Mouse (Mus musculus) limb, embryonic 15.5 days (tissue): ENCODE results near the gene Wwox. TPM values are rescaled to one million over a fixed set of nuclear protein-coding genes. Genes with fewer than 3 reads are reported as not detected.

Experiments
- ATAC-seq: fragments of 200-750 bp; cut with Nextera tagmentation; 2 replicates; pipeline ENCODE4 v1.8.0; 2017; ENCODE audit warnings: low read depth, moderate TSS enrichment; ENCODE audit not compliant: insufficient number of reproducible peaks, low FRiP score, low TSS enrichment
- H3K27ac ChIP-seq: fragments of 300-500 bp; sonication (generic); 2 replicates; pipeline ENCODE4 v1.5.1; 2015; ENCODE audit warnings: moderate library complexity, mild to moderate bottlenecking, inconsistent platforms
- H3K27me3 ChIP-seq: fragments of 300-500 bp; sonication (generic); 2 replicates; pipeline ENCODE4 v1.6.1; 2015; ENCODE audit warnings: inconsistent platforms
- H3K36me3 ChIP-seq: fragments of 300-500 bp; sonication (generic); 2 replicates; pipeline ENCODE4 v1.6.1; 2015; ENCODE audit warnings: inconsistent platforms
- H3K4me1 ChIP-seq: fragments of 300-500 bp; sonication (generic); 2 replicates; pipeline ENCODE4 v1.6.1; 2015; ENCODE audit warnings: inconsistent platforms
- H3K4me2 ChIP-seq: fragments of 300-500 bp; sonication (generic); 2 replicates; pipeline ENCODE4 v1.6.1; 2015; ENCODE audit warnings: mild to moderate bottlenecking, inconsistent platforms
- H3K4me3 ChIP-seq: fragments of 300-500 bp; sonication (generic); 2 replicates; pipeline ENCODE4 v1.5.1; 2015; ENCODE audit warnings: mild to moderate bottlenecking, inconsistent platforms
- H3K9ac ChIP-seq: fragments of 300-500 bp; sonication (generic); 2 replicates; pipeline ENCODE4 v1.6.1; 2015; ENCODE audit warnings: inconsistent platforms
- H3K9me3 ChIP-seq: fragments of 300-500 bp; sonication (generic); 2 replicates; pipeline ENCODE4 v1.6.1; 2016; ENCODE audit warnings: inconsistent platforms
- WGBS: fragments of 180-500 bp; shearing (Covaris S2); methylation state at CpG from one replicate; pipeline ENCODE4 v1.1.7; 2015; 5-methylcytosine and 5-hydroxymethylcytosine counted together
- polyA plus RNA-seq: library from polyadenylated mRNA; unstranded; fragments of >200 nt; fragmentation: Nextera tagmentation; extraction: Ambion mirVana; gene quantifications from 2 replicates; pipeline ENCODE4 v1.2.1, GENCODE M21; 2015

Wwox gene
- polyA plus RNA-seq, 1 experiment from 2014 or later = 10.4 TPM

DNA sequence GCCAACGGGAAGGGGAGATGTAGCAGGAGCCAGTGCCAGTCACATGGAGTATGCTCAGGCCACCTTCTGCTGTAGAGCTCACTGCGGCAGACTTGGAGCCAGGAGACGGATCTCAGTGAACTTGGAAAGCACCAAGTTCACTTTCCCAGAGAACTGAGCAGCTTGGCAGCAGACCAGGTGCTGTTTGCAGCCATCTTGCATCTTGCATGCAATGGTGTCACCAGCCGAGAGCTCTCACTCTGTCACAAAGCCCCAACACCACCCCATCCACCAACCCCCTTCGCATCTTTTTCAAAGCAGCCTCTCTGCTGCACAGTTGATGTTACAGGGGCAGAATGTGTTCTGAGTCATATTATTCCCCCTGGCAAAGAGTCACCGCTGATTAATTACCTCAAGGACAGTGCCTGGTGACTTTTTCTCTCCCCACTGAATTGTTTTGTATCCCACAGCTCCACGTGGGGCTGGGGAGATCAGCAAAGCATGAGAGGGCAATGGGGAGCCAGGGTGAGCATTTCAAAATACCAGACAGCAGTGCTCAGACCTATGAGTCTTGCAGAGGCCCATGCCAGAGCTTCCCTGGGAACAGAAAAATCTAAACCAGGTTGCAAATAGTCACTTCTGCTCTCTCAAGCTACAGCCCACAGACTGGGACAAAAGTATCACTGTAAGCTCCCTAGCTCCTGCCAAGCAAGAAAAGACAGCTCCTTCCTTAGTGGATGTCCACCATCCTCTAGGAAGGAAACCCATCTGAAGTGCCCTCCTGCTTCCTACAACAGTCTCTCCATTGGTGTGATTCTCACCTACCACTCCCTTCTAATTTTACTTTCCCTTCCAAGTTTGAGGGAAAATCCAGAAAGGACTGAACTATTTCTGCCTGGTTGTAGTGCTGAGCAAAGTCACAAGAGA, 642.1 kb downstream of the Wwox start:
- H3K9me3 ChIP-seq = no peaks in the 10 kb centered on the region
- no peaks in the 10 kb centered on the region for H3K4me1 ChIP-seq
- no peaks in the 10 kb centered on the region; the same call in 1 of the 2 replicates for H3K27me3 ChIP-seq
- 67% methylated on average over 7 of the region's 7 CpGs for WGBS
- no peaks in the 10 kb centered on the region for H3K36me3 ChIP-seq
- H3K27ac ChIP-seq = no peak overlapping the region
- no peak for ATAC-seq
- H3K4me3 ChIP-seq = no peak overlapping the region
- H3K9ac ChIP-seq = no peak overlapping the region
- H3K4me2 ChIP-seq = no peak overlapping the region

DNA sequence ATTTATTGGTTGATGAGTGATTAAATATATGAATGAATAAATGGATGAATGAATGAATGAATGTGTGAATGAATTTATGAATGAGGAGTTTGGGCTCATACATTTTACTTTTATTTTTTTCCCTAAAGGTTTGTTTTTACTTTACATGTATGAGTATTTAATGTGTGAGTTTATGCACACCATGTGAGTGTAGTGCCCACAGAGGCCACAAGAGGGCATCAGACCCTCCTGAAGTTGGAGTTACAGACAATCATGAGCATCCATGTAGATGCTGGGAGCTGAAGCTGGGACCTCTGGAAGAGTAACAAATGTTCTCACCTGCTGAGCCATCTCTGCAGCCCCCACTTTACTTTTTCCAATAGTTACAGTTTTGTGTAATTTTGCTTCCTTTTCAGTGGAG, 648.7 kb downstream of the Wwox start:
- H3K4me1 ChIP-seq = no peaks in the 10 kb centered on the region; the same call in 1 of the 2 replicates
- H3K27me3 ChIP-seq = no peaks in the 10 kb centered on the region
- no peak overlapping the region for H3K4me3 ChIP-seq
- H3K9me3 ChIP-seq = no peaks in the 10 kb centered on the region
- no peak overlapping the region for H3K27ac ChIP-seq
- H3K4me2 ChIP-seq = no peak overlapping the region
- H3K9ac ChIP-seq = no peak overlapping the region
- ATAC-seq = no peak
- H3K36me3 ChIP-seq = no peaks in the 10 kb centered on the region

DNA sequence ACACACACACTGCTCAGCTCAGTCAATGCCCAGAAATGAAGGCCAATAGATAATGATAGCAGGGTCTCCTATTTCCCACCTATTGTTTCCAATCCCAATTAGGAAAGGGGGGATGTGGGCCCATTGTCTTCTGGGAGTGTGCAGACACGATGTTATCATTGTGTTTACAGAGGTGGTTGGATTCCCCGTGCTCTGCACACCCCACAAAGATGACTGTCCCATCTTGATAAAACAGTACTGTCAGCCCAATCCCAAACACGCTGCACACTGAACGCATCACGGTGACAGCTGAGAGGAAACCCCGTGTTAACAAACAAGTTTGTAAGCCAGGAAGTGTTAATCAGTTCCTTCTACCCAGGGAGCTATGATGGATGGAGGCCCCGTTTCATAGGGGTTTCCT, 650.3 kb downstream of the Wwox start:
- H3K9me3 ChIP-seq = no peaks in the 10 kb centered on the region
- ATAC-seq = no peak

DNA sequence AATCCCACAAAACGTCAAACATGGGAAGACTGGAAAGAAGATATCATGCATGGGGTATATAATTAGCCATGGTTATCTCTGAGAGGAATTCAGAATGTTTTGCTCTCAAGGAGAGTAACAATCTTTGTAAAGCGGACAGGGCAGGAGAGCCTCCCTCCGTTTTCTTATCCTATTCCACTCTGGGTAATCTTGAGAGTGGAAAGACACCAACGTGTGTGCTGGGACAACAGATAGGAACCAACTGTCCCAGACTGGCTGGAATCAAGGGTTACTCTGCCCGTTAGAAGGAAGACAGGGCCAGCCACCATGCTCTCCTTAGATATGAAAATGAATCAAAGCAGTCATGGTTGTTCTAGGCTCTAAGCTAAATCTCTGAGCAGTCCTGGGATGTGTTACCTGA, 650.7 kb downstream of the Wwox start:
- H3K4me3 ChIP-seq = no peak overlapping the region
- no peak for ATAC-seq
- no peak overlapping the region for H3K27ac ChIP-seq
- H3K9ac ChIP-seq = no peak overlapping the region
- WGBS = 81% methylated on average over 5 of the region's 5 CpGs
- no peaks in the 10 kb centered on the region; the same call in 1 of the 2 replicates for H3K4me1 ChIP-seq
- no peaks in the 10 kb centered on the region for H3K36me3 ChIP-seq
- no peaks in the 10 kb centered on the region for H3K9me3 ChIP-seq
- no peaks in the 10 kb centered on the region for H3K27me3 ChIP-seq
- no peak overlapping the region for H3K4me2 ChIP-seq

More for the DNA sequence above, 650.3 kb downstream of the Wwox start:
- H3K27me3 ChIP-seq = no peaks in the 10 kb centered on the region
- H3K4me1 ChIP-seq = no peaks in the 10 kb centered on the region; the same call in 1 of the 2 replicates
- H3K9ac ChIP-seq = no peak overlapping the region
- H3K4me2 ChIP-seq = no peak overlapping the region
- 73% methylated on average over 7 of the region's 7 CpGs for WGBS
- no peak overlapping the region for H3K4me3 ChIP-seq
- no peaks in the 10 kb centered on the region for H3K36me3 ChIP-seq
- H3K27ac ChIP-seq = no peak overlapping the region

DNA sequence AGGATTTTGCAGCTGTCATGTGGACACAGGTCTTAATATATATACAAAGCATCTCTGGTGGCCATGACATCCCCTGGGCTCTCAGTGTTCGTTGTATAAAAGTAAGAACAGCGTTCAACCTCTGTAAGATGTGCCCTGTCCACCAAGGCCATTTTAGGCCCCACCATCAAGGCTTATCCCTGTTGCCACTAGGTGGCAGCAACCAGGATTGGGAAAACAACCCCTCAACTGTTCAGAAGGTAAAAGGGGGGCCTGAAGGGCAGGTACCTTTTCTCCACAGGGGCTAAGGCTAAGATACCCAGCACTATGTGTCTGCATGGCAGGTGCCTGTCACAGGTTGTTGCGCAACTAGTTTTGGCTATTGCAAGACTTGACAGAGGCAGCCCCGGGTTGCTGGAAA, 656.1 kb downstream of the Wwox start:
- ATAC-seq = no peak

DNA sequence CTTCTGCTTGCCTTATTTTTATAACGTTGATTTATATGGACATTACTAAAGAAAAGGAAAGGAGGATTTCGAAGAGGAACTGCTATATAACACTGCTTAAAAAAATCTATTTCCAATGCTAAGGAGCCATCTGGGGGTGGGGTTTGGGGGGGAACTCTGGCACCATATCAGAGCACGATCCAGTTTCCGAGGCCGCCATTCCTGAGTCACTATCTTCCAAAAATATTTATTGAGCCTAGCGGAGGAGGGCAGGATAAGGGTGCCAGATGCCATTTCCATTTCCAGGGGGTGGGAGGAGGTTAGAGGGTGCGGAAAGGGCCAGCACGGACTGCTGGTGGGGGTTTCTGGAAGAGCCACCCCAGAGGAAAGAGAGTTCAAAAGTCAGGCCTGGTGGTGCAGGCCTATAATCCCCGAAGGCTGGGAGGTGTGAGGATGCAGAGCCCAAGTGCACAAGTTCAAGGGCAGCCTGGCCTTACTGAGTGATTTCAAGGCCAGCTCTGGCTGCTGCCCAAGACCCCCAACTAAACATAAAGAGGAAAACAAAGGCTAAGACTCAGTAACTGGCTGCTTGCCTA, 658.6 kb downstream of the Wwox start:
- Histone ChIP-seq H3K9me3 (no peaks in the 10 kb centered on the region), H3K27ac (peak overlapping the region; percentile 65; the same call in 1 of the 2 replicates), H3K36me3 (no peaks in the 10 kb centered on the region), H3K4me2 (no peak overlapping the region), H3K4me1 (peaks cover 12% of the 10 kb centered on the region), H3K9ac (no peak overlapping the region), H3K27me3 (peaks cover 13% of the 10 kb centered on the region; the same call in 1 of the 2 replicates), H3K4me3 (no peak overlapping the region)
- 43% methylated on average over 9 of the region's 9 CpGs for WGBS
- ATAC-seq = peak; percentile 16; the same call in 1 of the 2 replicates

More for the DNA sequence above, 656.1 kb downstream of the Wwox start:
- peaks cover 12% of the 10 kb centered on the region for H3K4me1 ChIP-seq
- 87% methylated on average over 4 of the region's 4 CpGs for WGBS
- H3K36me3 ChIP-seq = no peaks in the 10 kb centered on the region
- H3K9me3 ChIP-seq = no peaks in the 10 kb centered on the region
- no peak overlapping the region for H3K4me2 ChIP-seq
- no peak overlapping the region for H3K27ac ChIP-seq
- H3K27me3 ChIP-seq = 0 out of 2 replicates have a peak, but pooled peaks cover 5% of the 10 kb centered on the region
- H3K9ac ChIP-seq = no peak overlapping the region
- no peak overlapping the region for H3K4me3 ChIP-seq

DNA sequence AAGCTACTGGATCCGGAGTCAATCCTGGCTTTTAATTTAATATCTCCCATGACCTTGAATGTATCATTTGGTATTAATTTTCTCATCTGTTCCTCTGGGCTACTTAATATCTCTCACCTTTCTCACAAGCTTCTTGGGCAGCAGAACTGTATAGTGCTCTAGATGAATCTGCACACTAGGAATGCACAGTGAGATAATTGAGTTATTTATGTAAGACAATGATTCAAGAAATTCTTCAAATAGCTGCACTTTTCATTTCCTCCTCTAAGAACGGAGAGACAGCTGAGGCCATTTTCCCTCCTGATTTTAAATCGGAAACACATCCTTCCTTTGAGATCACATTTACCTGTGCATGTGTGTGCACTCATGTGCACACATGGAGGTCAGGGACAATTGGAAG, 669.9 kb downstream of the Wwox start:
- H3K27ac ChIP-seq = no peak overlapping the region
- no peaks in the 10 kb centered on the region for H3K27me3 ChIP-seq
- no peaks in the 10 kb centered on the region for H3K9me3 ChIP-seq
- WGBS = 56% methylated on average over 3 of the region's 3 CpGs
- no peaks in the 10 kb centered on the region for H3K36me3 ChIP-seq
- no peak overlapping the region for H3K4me2 ChIP-seq
- no peaks in the 10 kb centered on the region for H3K4me1 ChIP-seq
- no peak overlapping the region for H3K4me3 ChIP-seq
- H3K9ac ChIP-seq = no peak overlapping the region
- ATAC-seq = no peak

DNA sequence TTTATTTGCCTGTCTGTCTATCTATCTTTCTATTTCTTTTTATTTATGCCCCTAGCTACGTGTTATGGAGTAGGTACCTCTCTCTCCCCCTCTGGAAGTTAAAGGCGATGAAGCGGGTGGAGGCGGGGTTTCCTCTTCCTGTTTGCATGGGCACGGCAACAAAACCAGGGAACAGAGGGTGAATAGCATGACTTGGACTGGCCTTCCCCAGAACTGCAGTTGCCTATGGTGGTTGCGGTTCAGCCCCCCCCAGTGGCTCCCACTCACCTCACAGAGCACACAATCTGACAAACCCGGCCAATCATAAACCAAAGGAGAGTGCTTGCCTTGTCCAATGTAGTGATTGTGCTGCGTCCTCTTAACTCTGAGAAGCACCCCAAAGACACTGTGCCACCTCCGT, 671.0 kb downstream of the Wwox start:
- 75% methylated on average over 9 of the region's 9 CpGs for WGBS
- no peak for ATAC-seq

DNA sequence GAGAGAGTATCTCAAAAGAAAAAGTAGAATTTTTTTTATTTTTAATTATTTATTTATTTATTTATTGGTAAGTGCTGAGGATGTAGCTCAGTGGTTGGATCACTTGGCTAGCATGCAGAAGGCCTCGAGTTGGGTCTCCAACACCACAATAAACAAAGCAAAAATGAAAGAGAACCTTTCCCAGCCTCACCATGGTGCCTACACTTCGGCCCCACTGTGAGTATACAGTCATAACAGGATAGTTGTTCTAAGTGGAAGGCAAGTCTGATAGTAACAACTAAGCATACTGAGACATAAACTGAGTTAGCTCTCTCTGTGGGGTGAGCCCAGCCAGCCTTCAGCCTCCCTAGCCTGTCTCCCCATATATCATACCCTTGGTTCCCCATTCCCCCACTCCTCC, 672.6 kb downstream of the Wwox start:
- no peak overlapping the region for H3K9ac ChIP-seq
- ATAC-seq = no peak
- WGBS = 88% methylated on average over 2 of the region's 2 CpGs
- H3K27ac ChIP-seq = no peak overlapping the region
- H3K36me3 ChIP-seq = no peaks in the 10 kb centered on the region
- no peak overlapping the region for H3K4me3 ChIP-seq
- no peaks in the 10 kb centered on the region for H3K4me1 ChIP-seq
- no peaks in the 10 kb centered on the region for H3K9me3 ChIP-seq
- no peaks in the 10 kb centered on the region for H3K27me3 ChIP-seq
- no peak overlapping the region for H3K4me2 ChIP-seq

More for the DNA sequence above, 671.0 kb downstream of the Wwox start:
- no peak overlapping the region for H3K4me2 ChIP-seq
- no peak overlapping the region for H3K27ac ChIP-seq
- H3K4me3 ChIP-seq = no peak overlapping the region
- no peaks in the 10 kb centered on the region for H3K9me3 ChIP-seq
- no peaks in the 10 kb centered on the region for H3K27me3 ChIP-seq
- no peak overlapping the region for H3K9ac ChIP-seq
- H3K4me1 ChIP-seq = no peaks in the 10 kb centered on the region
- H3K36me3 ChIP-seq = no peaks in the 10 kb centered on the region

DNA sequence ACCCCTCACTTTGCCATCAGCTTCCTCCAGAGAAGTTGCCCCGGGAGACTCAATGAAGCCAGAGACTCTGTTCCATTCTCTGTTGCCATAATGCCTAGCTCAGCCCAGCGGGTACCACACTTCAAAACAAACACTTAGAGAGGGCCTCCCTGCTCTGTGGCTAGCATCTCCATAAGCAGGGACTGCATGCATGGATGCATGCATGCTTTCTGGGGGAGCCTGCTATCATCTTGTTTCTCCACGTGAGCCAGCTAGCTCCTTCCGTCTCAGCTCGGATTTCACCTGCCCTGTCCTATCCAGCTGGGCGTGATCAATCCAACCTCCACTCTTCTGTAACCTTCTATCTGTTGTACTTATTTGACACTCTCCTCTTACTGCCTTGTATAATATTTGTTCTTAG, 675.0 kb downstream of the Wwox start:
- ATAC-seq = no peak
- no peaks in the 10 kb centered on the region for H3K4me1 ChIP-seq
- WGBS = 40% methylated on average over 6 of the region's 6 CpGs
- H3K4me3 ChIP-seq = no peak overlapping the region
- no peak overlapping the region for H3K27ac ChIP-seq
- no peak overlapping the region for H3K4me2 ChIP-seq
- H3K9me3 ChIP-seq = no peaks in the 10 kb centered on the region
- H3K36me3 ChIP-seq = no peaks in the 10 kb centered on the region
- H3K9ac ChIP-seq = no peak overlapping the region
- no peaks in the 10 kb centered on the region for H3K27me3 ChIP-seq

DNA sequence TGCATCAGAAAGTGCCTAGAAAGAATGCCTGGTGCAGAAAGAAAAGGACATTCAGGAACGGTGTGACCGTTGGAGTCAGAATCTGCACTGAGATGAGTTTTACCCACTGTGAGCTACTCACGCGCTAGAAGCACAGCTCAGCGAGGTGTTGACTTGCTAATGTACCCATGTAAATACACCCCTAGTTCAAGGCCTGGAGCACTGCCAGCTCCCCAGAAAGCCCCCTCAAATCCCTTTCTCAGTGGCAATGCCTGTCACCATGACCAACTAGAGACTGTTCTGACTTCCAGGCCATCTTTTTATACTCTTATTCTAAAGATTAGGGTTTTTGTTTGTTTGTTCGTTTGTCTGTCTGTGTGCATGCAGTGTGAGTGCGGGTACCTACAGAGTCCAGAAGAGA, 686.6 kb downstream of the Wwox start:
- Histone ChIP-seq H3K4me3 (no peak overlapping the region), H3K4me2 (no peak overlapping the region), H3K36me3 (no peaks in the 10 kb centered on the region), H3K27ac (no peak overlapping the region), H3K9ac (no peak overlapping the region), H3K4me1 (no peaks in the 10 kb centered on the region), H3K9me3 (no peaks in the 10 kb centered on the region), H3K27me3 (no peaks in the 10 kb centered on the region)
- WGBS = 82% methylated on average over 7 of the region's 7 CpGs
- ATAC-seq = no peak

DNA sequence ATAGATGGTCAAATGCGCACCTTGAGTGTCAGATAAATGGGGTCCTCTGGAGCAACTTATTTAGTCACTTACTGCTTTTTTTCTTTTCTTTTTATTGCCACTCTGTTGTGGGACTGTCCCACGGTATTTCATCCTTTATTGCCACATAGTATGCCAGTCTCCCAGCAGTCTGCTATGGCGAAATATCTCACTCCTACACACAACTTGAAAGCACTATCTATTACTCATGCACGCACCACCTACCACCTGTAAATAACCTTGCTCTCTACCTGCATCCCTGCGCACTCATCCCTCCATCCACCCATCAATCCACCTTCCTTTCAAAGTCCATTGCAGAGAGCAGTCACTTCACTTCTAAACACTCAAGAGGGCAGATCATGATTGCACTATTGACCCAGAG, 687.2 kb downstream of the Wwox start:
- Histone ChIP-seq H3K36me3 (no peaks in the 10 kb centered on the region), H3K27ac (no peak overlapping the region), H3K27me3 (no peaks in the 10 kb centered on the region), H3K9ac (no peak overlapping the region), H3K9me3 (no peaks in the 10 kb centered on the region), H3K4me2 (no peak overlapping the region), H3K4me1 (no peaks in the 10 kb centered on the region), H3K4me3 (no peak overlapping the region)
- WGBS = 84% methylated on average over 5 of the region's 5 CpGs
- ATAC-seq = no peak
